Mouse (Mus musculus) leukemia stem cell, adult 10-12 weeks (primary cell): ENCODE data around the gene Haus4. TPM values are rescaled to one million over a fixed set of nuclear protein-coding genes. Genes with fewer than 3 reads are reported as not detected.

Experiments
- polyA plus RNA-seq: library from polyadenylated mRNA; stranded (reverse); fragments of >175 nt; gene quantifications from 2 replicates; pipeline ENCODE4 v1.2.3, GENCODE M21; 2012; ENCODE audit warnings: low replicate concordance

Haus4 gene
- 15.6 and 36.3 TPM in 2 replicates for polyA plus RNA-seq

DNA sequence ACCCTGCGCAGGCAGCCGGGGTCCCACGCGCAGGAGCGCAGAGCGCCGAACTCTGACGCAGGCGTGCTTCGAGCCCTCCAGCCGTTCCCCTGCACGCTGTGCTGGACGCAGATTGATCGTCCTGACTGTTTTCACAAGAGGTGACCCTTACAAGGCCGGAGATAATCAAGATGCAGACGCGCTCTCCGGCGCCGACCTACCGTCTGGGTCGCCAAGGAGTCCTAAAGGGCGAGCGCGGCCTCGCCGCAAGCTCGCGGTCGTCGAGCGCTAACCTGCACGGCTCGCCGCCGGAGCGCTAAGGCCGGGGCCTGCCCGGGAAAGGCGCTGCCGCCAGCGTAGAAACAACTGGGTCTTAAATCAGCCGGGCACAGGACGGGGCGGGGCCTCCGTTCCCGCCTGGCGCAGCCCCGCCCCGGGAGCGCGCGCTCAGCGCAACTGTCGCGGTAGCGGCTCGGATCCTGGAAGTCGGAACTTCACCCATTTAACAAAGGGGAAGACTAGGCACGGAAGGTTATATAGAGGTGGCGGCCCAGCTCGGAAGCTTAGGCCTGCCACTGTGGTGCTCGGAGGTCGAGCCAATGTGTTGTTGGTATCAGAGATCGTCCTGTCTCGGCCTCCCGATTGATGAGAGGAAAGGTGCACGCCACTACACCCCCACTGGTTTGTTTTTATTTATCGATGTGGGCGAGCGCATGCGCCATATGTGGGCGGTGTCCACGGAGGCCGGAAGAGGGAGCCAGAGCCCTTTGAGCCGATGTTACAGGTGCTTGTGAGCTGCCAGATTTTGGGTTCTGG lies at the start of gene Haus4:
Haus4 (minus strand) TSS at position 642 of the 795 bp plus-strand sequence.

DNA sequence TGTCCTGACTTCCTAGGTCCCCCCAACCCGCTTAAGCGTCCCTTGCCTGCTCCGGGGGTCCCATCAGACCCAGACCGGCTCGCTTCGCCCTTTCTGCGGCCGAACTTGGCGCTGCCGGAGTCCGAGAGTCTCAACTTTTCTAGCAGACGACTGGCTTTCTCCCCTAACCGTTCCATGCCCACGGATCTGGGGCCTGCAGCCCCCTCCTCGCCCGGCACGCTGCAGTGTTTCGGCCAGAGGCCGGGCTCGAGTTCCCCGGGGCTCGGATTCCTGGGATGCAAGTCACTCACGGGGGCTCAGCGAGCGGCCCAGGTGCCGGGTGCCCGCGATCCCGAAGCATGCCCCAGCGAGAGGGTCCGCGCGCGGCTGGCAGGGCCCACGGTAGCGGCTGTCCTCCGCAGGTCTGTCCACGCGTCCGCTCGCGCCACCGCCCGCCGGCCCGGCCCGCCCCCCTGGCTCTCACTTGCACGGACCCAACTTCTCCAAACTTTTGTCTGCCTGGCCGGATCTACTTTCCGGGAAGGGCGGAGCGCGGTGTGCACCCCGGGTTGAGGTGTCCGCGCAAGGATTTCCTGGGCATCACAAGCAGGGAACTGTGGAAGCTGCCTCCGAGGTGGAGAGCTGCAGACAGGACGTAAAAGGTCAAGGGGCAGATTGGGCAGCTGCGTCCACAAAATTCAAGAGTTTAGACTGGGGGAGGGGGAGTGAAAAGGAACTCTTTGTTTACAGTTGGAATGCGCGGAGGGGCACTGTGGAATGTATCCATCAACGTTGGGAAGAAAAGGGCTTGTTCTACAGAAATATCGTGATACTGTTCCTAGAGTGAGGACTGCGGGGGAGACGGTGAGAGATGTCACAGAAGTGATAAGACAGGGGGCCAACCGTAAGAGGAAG lies 22.9 kb upstream of the Haus4 start, which contains the start of gene Ajuba:
Ajuba (minus strand) TSS at position 470 of the 894 bp plus-strand sequence.

Other genes starting within 250 kb of the Haus4 start
- gene Oxa1l, start 193.8 kb downstream of the Haus4 start, polyA plus RNA-seq = 143 and 225 TPM in 2 replicates
- gene Slc7a7, start 136.8 kb downstream of the Haus4 start, polyA plus RNA-seq = 8.1 and 14.1 TPM in 2 replicates
- 1,477 and 3,957 TPM in 2 replicates for gene Mrpl52, start 127.7 kb downstream of the Haus4 start, polyA plus RNA-seq
- 220 and 342 TPM in 2 replicates for gene Mmp14, start 123.0 kb downstream of the Haus4 start, polyA plus RNA-seq
- gene Lrp10, start 90.5 kb downstream of the Haus4 start, polyA plus RNA-seq = 496 and 711 TPM in 2 replicates
- gene Rem2, start 78.5 kb downstream of the Haus4 start, polyA plus RNA-seq = 1.6 and 2.7 TPM in 2 replicates
- gene Prmt5, start 37.1 kb downstream of the Haus4 start, polyA plus RNA-seq = 96.6 and 164 TPM in 2 replicates
- gene Ajuba, start 22.9 kb upstream of the Haus4 start, polyA plus RNA-seq = 0.08 and 0.12 TPM in 2 replicates
- 2.6 and 13.9 TPM in 2 replicates for gene 4931414P19Rik, start 51.4 kb upstream of the Haus4 start, polyA plus RNA-seq
- gene Psmb5, start 63.4 kb upstream of the Haus4 start, polyA plus RNA-seq = 112 and 139 TPM in 2 replicates
- not detected in 2 replicates for gene Psmb11, start 66.8 kb upstream of the Haus4 start, polyA plus RNA-seq
- not detected in 2 replicates for gene Gm17606, start 86.3 kb upstream of the Haus4 start, polyA plus RNA-seq
- gene Cdh24, start 86.7 kb upstream of the Haus4 start, polyA plus RNA-seq = 2.7 and 4.7 TPM in 2 replicates
- 21.9 and 24.6 TPM in 2 replicates for gene 1700123O20Rik, start 131.6 kb upstream of the Haus4 start, polyA plus RNA-seq
- 173 and 343 TPM in 2 replicates for gene Acin1, start 132.3 kb upstream of the Haus4 start, polyA plus RNA-seq
- not detected in 2 replicates for gene Gm29776, start 144.2 kb upstream of the Haus4 start, polyA plus RNA-seq
- 1.6 and 3.1 TPM in 2 replicates for gene Cebpe, start 157.6 kb upstream of the Haus4 start, polyA plus RNA-seq
- gene Slc7a8, start 227.3 kb upstream of the Haus4 start, polyA plus RNA-seq = 19.6 and 21.8 TPM in 2 replicates